Mouse (Mus musculus): ENCODE data around the gene Ubr1. TPM values are rescaled to one million over a fixed set of nuclear protein-coding genes. Genes with fewer than 3 reads are reported as not detected.

Gene Ubr1
- polyA plus RNA-seq, 1 experiment from 2014 or later = 24.5 TPM

DNA sequence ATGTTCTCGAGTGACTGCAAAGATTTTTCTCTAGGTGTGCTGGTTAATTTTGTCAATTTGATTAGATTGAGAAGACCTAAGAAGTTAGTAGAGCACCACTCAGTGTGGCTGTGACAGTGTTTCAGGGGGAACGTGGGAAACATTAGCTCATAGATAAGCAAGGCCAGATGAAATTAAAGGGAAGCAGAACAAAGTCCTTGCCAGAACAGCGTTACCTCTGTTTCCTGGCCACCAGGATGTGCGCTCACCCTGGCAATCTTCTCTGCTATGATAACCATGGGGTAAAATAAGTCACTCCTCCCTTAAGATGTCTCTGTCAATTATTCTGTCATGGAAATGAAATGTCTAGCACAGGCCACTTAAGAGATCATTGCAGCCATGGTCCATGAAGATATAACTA, 126.5 kb downstream of the Ubr1 start:
- H3K4me1 ChIP-seq = peaks cover 3% of the 10 kb centered on the region
- no peak overlapping the region for H3K27ac ChIP-seq (replicated peaks)
- no peaks in the 10 kb centered on the region for H3K9me3 ChIP-seq
- H3K36me3 ChIP-seq (replicated peaks) = no peaks in the 10 kb centered on the region
- DNase-seq (ENCODE audit: low spot score) = no peak
- WGBS = 83% methylated on average over 4 of the region's 4 CpGs
- no peak overlapping the region for H3K4me3 ChIP-seq
- H3K27me3 ChIP-seq (replicated peaks; ENCODE audit: low read depth, poor library complexity, severe bottlenecking) = no peaks in the 10 kb centered on the region

DNA sequence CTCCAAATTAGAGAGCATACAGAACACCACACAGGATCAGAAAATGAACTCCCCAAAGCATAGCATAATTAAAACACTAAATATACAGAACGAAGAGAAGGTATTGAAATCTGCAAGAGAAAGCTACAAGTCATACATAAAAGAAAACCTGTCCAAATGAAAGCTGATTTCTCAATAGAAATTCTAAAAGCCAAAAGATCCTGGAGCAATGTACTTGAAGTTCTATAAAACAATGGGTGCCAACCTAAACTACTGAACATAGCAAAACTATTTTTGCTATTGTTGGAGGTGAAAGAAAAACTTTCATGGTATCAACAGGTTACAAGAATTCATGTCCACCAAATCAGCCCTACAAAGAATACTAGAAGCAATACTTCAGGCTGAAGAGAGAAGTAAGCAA, 129.3 kb downstream of the Ubr1 start:
- peaks cover 8% of the 10 kb centered on the region; the same call in 1 of the 2 replicates for H3K9me3 ChIP-seq
- no peak overlapping the region for H3K4me3 ChIP-seq
- no peaks in the 10 kb centered on the region for H3K27me3 ChIP-seq (replicated peaks; ENCODE audit: low read depth, poor library complexity, severe bottlenecking)
- WGBS = 85% methylated on average over 1 of the region's 1 CpGs
- H3K27ac ChIP-seq (replicated peaks) = no peak overlapping the region
- peaks cover 6% of the 10 kb centered on the region; the same call in 1 of the 2 replicates for H3K36me3 ChIP-seq (replicated peaks)
- H3K4me1 ChIP-seq = no peaks in the 10 kb centered on the region
- no peak for DNase-seq (ENCODE audit: low spot score)

DNA sequence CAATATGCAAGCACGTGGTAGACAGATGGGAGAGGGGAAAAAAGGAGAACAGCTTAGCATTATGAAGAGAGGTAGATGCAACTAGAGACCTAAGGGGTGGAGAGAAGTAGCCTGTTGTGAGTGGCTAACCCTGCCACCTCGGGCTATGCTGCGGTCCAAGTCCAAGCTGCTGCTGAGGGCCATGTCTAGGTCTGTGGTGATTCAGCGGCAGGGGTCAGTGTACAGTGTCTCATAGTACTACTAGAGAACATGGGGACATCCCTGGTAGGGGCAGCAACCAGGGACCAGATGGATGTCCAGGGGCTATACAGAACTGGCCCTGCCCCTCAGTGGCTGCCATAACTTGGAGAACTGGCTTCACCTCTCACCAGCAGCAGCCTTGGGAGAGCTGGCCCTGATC, 135.3 kb downstream of the Ubr1 start:
- 96% methylated on average over 4 of the region's 4 CpGs for WGBS
- peaks cover 8% of the 10 kb centered on the region; the same call in 1 of the 2 replicates for H3K9me3 ChIP-seq
- no peak overlapping the region for H3K27ac ChIP-seq (replicated peaks)
- DNase-seq (ENCODE audit: low spot score) = no peak
- H3K4me1 ChIP-seq = no peaks in the 10 kb centered on the region
- H3K4me3 ChIP-seq = no peak overlapping the region
- H3K27me3 ChIP-seq (replicated peaks; ENCODE audit: low read depth, poor library complexity, severe bottlenecking) = no peaks in the 10 kb centered on the region
- H3K36me3 ChIP-seq (replicated peaks) = peaks cover 30% of the 10 kb centered on the region

DNA sequence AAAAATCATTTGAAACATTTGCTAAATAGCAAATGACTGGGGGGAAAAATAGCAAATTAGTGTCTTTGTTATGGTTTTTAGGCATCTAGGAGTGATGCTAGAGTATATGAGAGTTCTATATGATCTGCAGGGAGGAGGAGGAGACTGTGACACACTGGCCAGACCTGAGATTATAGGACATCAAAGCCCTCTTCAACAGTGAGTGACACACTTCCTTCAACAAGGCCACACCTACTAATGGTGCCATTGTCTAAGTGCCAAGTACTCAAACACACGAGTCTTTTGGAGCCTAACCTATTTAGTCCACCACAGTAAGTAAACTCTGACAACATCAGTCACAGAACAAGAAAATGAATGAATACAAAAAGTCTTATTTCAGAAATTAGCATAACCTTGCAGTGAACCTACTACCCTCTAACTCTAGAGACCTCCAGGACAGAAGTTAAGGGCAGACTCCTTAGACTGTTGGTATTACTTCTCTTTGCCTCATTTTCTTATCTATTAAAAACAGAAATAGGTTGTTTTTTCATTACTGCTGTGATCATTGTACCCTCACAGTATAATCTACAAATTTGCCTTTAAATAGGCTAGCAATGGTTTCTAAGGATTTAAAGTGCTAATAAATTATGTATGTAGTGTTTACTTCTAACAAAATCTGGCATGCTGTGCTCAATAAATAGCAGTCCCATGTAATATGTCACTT, 143.4 kb downstream of the Ubr1 start:
- H3K27ac ChIP-seq (replicated peaks) = no peak overlapping the region
- no peaks in the 10 kb centered on the region for H3K4me1 ChIP-seq
- no peak for DNase-seq (ENCODE audit: low spot score)
- 69% methylated on average over 1 of the region's 1 CpGs for WGBS
- no peak overlapping the region for H3K4me3 ChIP-seq
- no peaks in the 10 kb centered on the region for H3K27me3 ChIP-seq (replicated peaks; ENCODE audit: low read depth, poor library complexity, severe bottlenecking)
- peaks cover 17% of the 10 kb centered on the region for H3K36me3 ChIP-seq (replicated peaks)
- no peaks in the 10 kb centered on the region for H3K9me3 ChIP-seq

Small RNA genes lying within 50 kb of the gene (microRNA-seq; reads per million reads assigned to microRNA genes)
- gene Gm44325 = not detected

Other genes starting within 250 kb of the Ubr1 start
- gene Cdan1, start 120.6 kb downstream of the Ubr1 start, polyA plus RNA-seq (2016; fragmentation: Nextera tagmentation; extraction: Ambion mirVana) = 5.6 and 5.7 TPM in 2 replicates
- gene Ttbk2, start 120.1 kb downstream of the Ubr1 start, polyA plus RNA-seq (2016; fragmentation: Nextera tagmentation; extraction: Ambion mirVana) = 4.7 and 4.9 TPM in 2 replicates
- 3.2 TPM in 2 replicates for gene Tmem62, start 6.3 kb upstream of the Ubr1 start, polyA plus RNA-seq (2016; fragmentation: Nextera tagmentation; extraction: Ambion mirVana)
- gene Ccndbp1, start 37.7 kb upstream of the Ubr1 start, polyA plus RNA-seq (2016; fragmentation: Nextera tagmentation; extraction: Ambion mirVana) = 34.0 and 34.2 TPM in 2 replicates
- 5.1 and 5.3 TPM in 2 replicates for gene Epb42, start 66.4 kb upstream of the Ubr1 start, polyA plus RNA-seq (2016; fragmentation: Nextera tagmentation; extraction: Ambion mirVana)
- not detected in 2 replicates for gene Tgm5, start 115.1 kb upstream of the Ubr1 start, polyA plus RNA-seq (2016; fragmentation: Nextera tagmentation; extraction: Ambion mirVana)
- gene Tgm7, start 139.1 kb upstream of the Ubr1 start, polyA plus RNA-seq (2016; fragmentation: Nextera tagmentation; extraction: Ambion mirVana) = not detected in 2 replicates
- gene Adal, start 169.7 kb upstream of the Ubr1 start, polyA plus RNA-seq (2016; fragmentation: Nextera tagmentation; extraction: Ambion mirVana) = 19.7 and 22.4 TPM in 2 replicates
- gene Lcmt2, start 169.9 kb upstream of the Ubr1 start, polyA plus RNA-seq (2016; fragmentation: Nextera tagmentation; extraction: Ambion mirVana) = 21.5 and 22.5 TPM in 2 replicates
- gene Tubgcp4, start 199.9 kb upstream of the Ubr1 start, polyA plus RNA-seq (2016; fragmentation: Nextera tagmentation; extraction: Ambion mirVana) = 82.1 and 87.5 TPM in 2 replicates
- 12.0 and 14.7 TPM in 2 replicates for gene Zscan29, start 200.4 kb upstream of the Ubr1 start, polyA plus RNA-seq (2016; fragmentation: Nextera tagmentation; extraction: Ambion mirVana)

Measured in embryonic facial prominence, embryonic 10.5 days (tissue).